Mouse (Mus musculus): ENCODE data around the gene Adad2.

DNA sequence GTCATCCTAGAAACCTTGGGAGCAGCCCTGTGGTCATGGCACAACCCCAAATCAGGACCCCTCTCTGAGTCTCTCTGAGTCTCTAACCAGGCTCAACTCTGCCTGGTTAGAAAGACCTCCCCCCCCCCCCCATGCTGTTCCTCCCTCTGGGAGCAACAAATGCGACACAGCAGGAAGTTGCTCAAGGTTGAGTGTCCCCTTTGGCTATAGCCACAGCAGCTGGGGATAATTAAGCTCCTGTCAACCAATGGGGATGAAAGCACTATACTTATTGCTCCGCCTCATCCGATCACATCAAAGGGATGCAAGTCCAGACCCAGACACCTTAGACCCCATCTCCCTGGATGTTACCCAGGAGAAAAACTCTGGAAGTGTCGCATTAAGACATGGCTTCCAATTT lies 10.0 kb downstream of the Adad2 start:
- TF ChIP-seq POLR2A (IDR thresholded peaks at IDR 0.05; ENCODE audit: insufficient read length, low read depth) (no peak), CEBPB (IDR thresholded peaks at IDR 0.05; ENCODE audit: insufficient read depth, poor library complexity, severe bottlenecking) (no peak), MYOG (IDR thresholded peaks at IDR 0.05; ENCODE audit: control insufficient read depth in 1 of 3, insufficient read depth in 1 of 3, insufficient read length in 2 of 3, low read depth in 2 of 3) (no peak), POLR2AphosphoS2 (IDR thresholded peaks at IDR 0.05; ENCODE audit: insufficient read length, low read depth) (no peak), E2F4 (IDR thresholded peaks at IDR 0.05; ENCODE audit: insufficient read depth) (no peak), TCF3 (IDR thresholded peaks at IDR 0.05; ENCODE audit: insufficient read length, low read depth) (no peak), MYOD1 (IDR thresholded peaks at IDR 0.05; ENCODE audit: control insufficient read depth in 1 of 3, insufficient read length in 2 of 3, low read depth in 2 of 3) (no peak), USF1 (IDR thresholded peaks at IDR 0.05; ENCODE audit: low read depth) (no peak), MAX (IDR thresholded peaks at IDR 0.05; ENCODE audit: low read depth) (no peak), TCF12 (IDR thresholded peaks at IDR 0.05; ENCODE audit: insufficient read depth, poor library complexity, severe bottlenecking) (no peak), REST (IDR thresholded peaks at IDR 0.05; ENCODE audit: insufficient read depth, insufficient read length) (no peak)
